Mouse (Mus musculus) ES-E14 (cell line): Measurements from ENCODE around the gene Gng3.

Experiments
- CHD2 ChIP-seq: IDR thresholded peaks from 2 replicates; pipeline ENCODE4 v1.6.1; 2014; ENCODE audit warnings: mild to moderate bottlenecking, low read depth, low read length, inconsistent platforms
- HCFC1 ChIP-seq: IDR thresholded peaks from 2 replicates; pipeline ENCODE4 v1.6.1; 2012; ENCODE audit warnings: low read length, inconsistent platforms, borderline replicate concordance; ENCODE audit not compliant: insufficient read depth
- MAFK ChIP-seq: IDR thresholded peaks from 2 replicates; pipeline ENCODE4 v1.6.1; 2014; ENCODE audit warnings: mild to moderate bottlenecking, low read depth, low read length, inconsistent platforms; ENCODE audit not compliant: insufficient read depth

DNA sequence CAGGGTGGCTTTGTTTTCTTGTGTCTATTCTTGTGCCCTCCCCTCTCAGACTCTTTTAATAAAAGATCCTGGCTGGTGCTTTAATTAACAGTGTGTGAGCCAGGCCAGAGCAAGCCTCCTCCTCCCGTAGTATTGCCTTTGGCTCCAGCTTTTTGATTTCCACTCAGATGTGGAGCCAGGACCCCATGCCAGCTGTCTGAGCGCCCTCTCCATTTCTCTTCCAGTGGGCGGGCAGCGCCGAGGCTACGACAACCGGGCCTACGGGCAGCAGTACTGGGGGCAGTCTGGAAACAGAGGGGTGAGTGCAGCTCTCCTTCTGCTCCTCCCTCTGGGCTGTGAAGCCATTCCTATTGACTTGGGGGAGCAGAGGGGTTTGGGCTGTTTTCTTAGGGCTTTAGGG lies 8.3 kb downstream of the Gng3 start:
- TF ChIP-seq HCFC1 = no peak
- TF ChIP-seq MAFK = no peak
- TF ChIP-seq CHD2 = no peak
